Mouse (Mus musculus) gastrocnemius, postnatal 10 days (tissue): Measurements from ENCODE around the gene Kif16b. TPM values are rescaled to one million over a fixed set of nuclear protein-coding genes. Genes with fewer than 3 reads are reported as not detected.
"Not testable (repeated sequence)": the region's sequence is repeated elsewhere in the genome, so short reads cannot be mapped to it uniquely, and the experiment has no call there.

Source experiments
- DNase-seq: peaks from one replicate; pipeline ENCODE4 v3.0.0; 2021; ENCODE audit warnings: mixed read lengths
- total RNA-seq, 2 experiments: library from RNA; stranded (reverse); gene quantifications; 2 replicates each; pipeline ENCODE4 v1.2.3; 2021

Kif16b gene
- total RNA-seq, 2 experiments from 2014 or later: 23.9 to 24.5 TPM

- no peak for DNase-seq
Observed at GRCm38 (mm10) chr2:142589403-142590283, 311.7 kb downstream of the Kif16b start.

- DNase-seq: no peak
Observed at GRCm38 (mm10) chr2:142585845-142586244, 315.5 kb downstream of the Kif16b start.

- DNase-seq: no peak
Observed at GRCm38 (mm10) chr2:142584851-142585737, 316.2 kb downstream of the Kif16b start.

- no peak for DNase-seq
Observed at GRCm38 (mm10) chr2:142580449-142580848, 320.9 kb downstream of the Kif16b start.

GRCm38 (mm10) chr2:142577414-142577813 is 323.9 kb downstream of the Kif16b start:
- not testable (repeated sequence) for DNase-seq

- no peak for DNase-seq
Observed at GRCm38 (mm10) chr2:142569771-142570170, 331.6 kb downstream of the Kif16b start.

Other genes with a start within 250 kb of the Kif16b start
- gene Snrpb2, start 161.5 kb upstream of the Kif16b start, total RNA-seq: 10 to 100 TPM; 27.1 to 29.3 TPM
- gene Otor, start 176.9 kb upstream of the Kif16b start, total RNA-seq: not detected